Mouse (Mus musculus): ENCODE results near the gene Asb17. TPM values are rescaled to one million over a fixed set of nuclear protein-coding genes. Genes with fewer than 3 reads are reported as not detected.

Gene Asb17
- polyA plus RNA-seq, 1 experiment = 0.02 TPM

GRCm38 (mm10) chr3:153904586-153904985, 60.6 kb downstream of the Asb17 start:
- no peak overlapping the region for H3ac ChIP-seq (ENCODE audit: control insufficient read depth, insufficient read length, low read depth)
- TF ChIP-seq MYOG (IDR thresholded peaks at IDR 0.05; ENCODE audit: control insufficient read depth, extremely low read depth, insufficient read length) (no peak), MYOD1 (IDR thresholded peaks at IDR 0.05; ENCODE audit: control insufficient read depth, insufficient read length, low read depth) (no peak), CEBPB (IDR thresholded peaks at IDR 0.05; ENCODE audit: low read depth) (no peak), FOSL1 (IDR thresholded peaks at IDR 0.05; ENCODE audit: insufficient read depth, low read length, poor library complexity, severe bottlenecking) (no peak), MAX (IDR thresholded peaks at IDR 0.05) (no peak), CTCF (IDR thresholded peaks at IDR 0.05; ENCODE audit: control insufficient read depth, insufficient read depth, insufficient read length) (peak; percentile 36)
- peaks cover 39% of the 10 kb centered on the region for H3K79me2 ChIP-seq (ENCODE audit: control insufficient read depth, insufficient read depth)
- no peaks in the 10 kb centered on the region for H3K27me3 ChIP-seq (ENCODE audit: control insufficient read depth, insufficient read depth, insufficient read length)
- no peak overlapping the region for H3K4me3 ChIP-seq (ENCODE audit: insufficient read depth, poor library complexity, severe bottlenecking)
- peaks cover 70% of the 10 kb centered on the region for H3K36me3 ChIP-seq (ENCODE audit: control insufficient read depth, insufficient read depth)
- H3K79me3 ChIP-seq (ENCODE audit: low read depth) = peaks cover 34% of the 10 kb centered on the region

Other genes starting within 250 kb of the Asb17 start
- not detected for gene St6galnac3, start 119.0 kb upstream of the Asb17 start, polyA plus RNA-seq (2012; fragmentation: generic; extraction: Trizol)
- gene Msh4, start 61.9 kb downstream of the Asb17 start, polyA plus RNA-seq (2012; fragmentation: generic; extraction: Trizol) = 0.02 TPM
- 65.9 TPM for gene Rabggtb, start 68.8 kb downstream of the Asb17 start, polyA plus RNA-seq (2012; fragmentation: generic; extraction: Trizol)
- gene Acadm, start 100.4 kb downstream of the Asb17 start, polyA plus RNA-seq (2012; fragmentation: generic; extraction: Trizol) = 26.0 TPM
- gene Slc44a5, start 129.2 kb downstream of the Asb17 start, polyA plus RNA-seq (2012; fragmentation: generic; extraction: Trizol) = 0.06 TPM

All from C2C12 (cell line).